Mouse (Mus musculus) E14TG2a.4 (cell line): Measurements from ENCODE around the gene Ergic1.

ENCODE experiments used
- H3K27me3 ChIP-seq: 2 replicates; pipeline ENCODE4 v1.6.1; 2014; ENCODE audit warnings: low read length, control low read depth; ENCODE audit not compliant: insufficient read depth
- H3K36me3 ChIP-seq: 2 replicates; pipeline ENCODE4 v1.6.1; 2014; ENCODE audit warnings: low read length, control low read depth; ENCODE audit not compliant: insufficient read depth
- H3K4me1 ChIP-seq: replicated peaks from 2 replicates; pipeline ENCODE4 v1.6.1; 2014; ENCODE audit warnings: low read depth, low read length, control low read depth
- H3K4me3 ChIP-seq: replicated peaks from 2 replicates; pipeline ENCODE4 v1.5.1; 2014; ENCODE audit warnings: mild to moderate bottlenecking, low read length
- H3K9me3 ChIP-seq: 2 replicates; pipeline ENCODE4 v1.6.1; 2014; ENCODE audit warnings: low read length, control low read depth
- CTCF ChIP-seq: conservative IDR thresholded peaks from 2 replicates; pipeline ENCODE4 v1.5.1; 2014; ENCODE audit warnings: low read length
- NANOG ChIP-seq: IDR thresholded peaks from 2 replicates; pipeline ENCODE4 v1.6.1; 2014; ENCODE audit warnings: borderline replicate concordance, low read length, mixed read lengths
- POU5F1 ChIP-seq: IDR thresholded peaks from 2 replicates; pipeline ENCODE4 v1.6.1; 2014; ENCODE audit warnings: low read length, borderline replicate concordance

Gene Ergic1

DNA sequence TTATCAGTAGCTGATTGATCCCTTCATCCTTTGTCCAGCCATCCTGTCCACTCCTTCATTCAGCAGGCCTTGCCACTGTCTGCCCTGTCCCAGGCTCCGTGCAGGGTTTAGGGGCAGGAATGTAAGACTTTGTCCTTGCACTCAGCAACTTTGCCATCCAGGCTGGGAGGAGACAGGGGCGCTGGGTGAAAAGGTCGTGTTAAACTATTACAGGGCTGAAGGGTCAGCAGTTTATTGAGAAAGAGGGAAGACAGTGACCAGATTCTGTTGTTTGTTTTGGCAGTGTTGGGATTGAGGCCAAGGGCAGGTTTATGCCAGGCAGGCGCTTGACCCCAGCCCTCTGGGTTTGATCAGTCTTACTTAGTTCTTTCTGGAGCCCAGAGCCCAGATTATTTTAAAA, 76.6 kb downstream of the Ergic1 start:
- H3K36me3 ChIP-seq = peaks cover 95% of the 10 kb centered on the region
- H3K4me1 ChIP-seq = peaks cover 8% of the 10 kb centered on the region
- no peaks in the 10 kb centered on the region for H3K27me3 ChIP-seq
- H3K9me3 ChIP-seq = no peaks in the 10 kb centered on the region
- no peak for TF ChIP-seq CTCF
- TF ChIP-seq NANOG = no peak
- H3K4me3 ChIP-seq = no peak overlapping the region

GRCm38 (mm10) chr17:26638655-26639054, 77.4 kb downstream of the Ergic1 start:
- Histone ChIP-seq H3K4me1 (peaks cover 3% of the 10 kb centered on the region; the same call in 1 of the 2 replicates), H3K4me3 (no peak overlapping the region), H3K9me3 (no peaks in the 10 kb centered on the region), H3K27me3 (no peaks in the 10 kb centered on the region), H3K36me3 (peaks cover 97% of the 10 kb centered on the region)
- TF ChIP-seq CTCF (peak; percentile 93), NANOG (no peak), POU5F1 (no peak)

DNA sequence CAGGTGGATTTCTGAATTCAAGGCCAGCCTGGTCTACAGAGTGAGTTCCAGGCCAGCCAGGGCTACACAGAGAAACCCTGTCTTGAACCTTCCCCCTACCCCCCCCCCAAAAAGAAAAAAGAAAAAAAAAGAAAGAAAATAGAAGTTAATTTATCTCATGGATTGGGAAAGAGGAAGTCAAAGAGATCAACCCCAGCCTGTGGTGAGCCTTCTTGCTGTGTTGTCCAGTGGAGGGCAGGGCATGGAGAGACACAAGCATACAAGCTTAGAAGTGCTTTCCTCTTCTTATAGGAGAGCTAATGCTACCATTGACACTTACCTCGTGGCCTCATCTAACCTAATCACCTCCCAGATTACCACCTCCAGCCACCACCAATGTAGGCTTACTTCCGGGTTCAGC, 78.5 kb downstream of the Ergic1 start:
- Histone ChIP-seq H3K9me3 (no peaks in the 10 kb centered on the region), H3K4me1 (peaks cover 15% of the 10 kb centered on the region), H3K27me3 (no peaks in the 10 kb centered on the region), H3K36me3 (peaks cover 97% of the 10 kb centered on the region), H3K4me3 (no peak overlapping the region)
- TF ChIP-seq NANOG = no peak

GRCm38 (mm10) chr17:26640286-26640740, 79.0 kb downstream of the Ergic1 start:
- TF ChIP-seq NANOG = no peak
- H3K4me1 ChIP-seq = peaks cover 20% of the 10 kb centered on the region
- no peaks in the 10 kb centered on the region for H3K9me3 ChIP-seq
- no peaks in the 10 kb centered on the region for H3K27me3 ChIP-seq
- no peak overlapping the region for H3K4me3 ChIP-seq
- peaks cover 97% of the 10 kb centered on the region for H3K36me3 ChIP-seq

- H3K4me1 ChIP-seq = peaks cover 45% of the 10 kb centered on the region
- H3K36me3 ChIP-seq = peaks cover 100% of the 10 kb centered on the region
- no peaks in the 10 kb centered on the region for H3K9me3 ChIP-seq
- H3K4me3 ChIP-seq = no peak overlapping the region
- no peaks in the 10 kb centered on the region for H3K27me3 ChIP-seq
- no peak for TF ChIP-seq POU5F1
- no peak for TF ChIP-seq NANOG
- no peak for TF ChIP-seq CTCF
Measured at GRCm38 (mm10) chr17:26643456-26643855, 82.2 kb downstream of the Ergic1 start.

GRCm38 (mm10) chr17:26643993-26644392, 82.7 kb downstream of the Ergic1 start:
- no peaks in the 10 kb centered on the region for H3K27me3 ChIP-seq
- TF ChIP-seq NANOG (no peak), POU5F1 (no peak), CTCF (no peak)
- no peak overlapping the region for H3K4me3 ChIP-seq
- peaks cover 49% of the 10 kb centered on the region for H3K4me1 ChIP-seq
- H3K9me3 ChIP-seq = no peaks in the 10 kb centered on the region
- H3K36me3 ChIP-seq = peaks cover 100% of the 10 kb centered on the region

- no peaks in the 10 kb centered on the region for H3K9me3 ChIP-seq
- H3K27me3 ChIP-seq = no peaks in the 10 kb centered on the region
- H3K4me1 ChIP-seq = peaks cover 49% of the 10 kb centered on the region
- peaks cover 99% of the 10 kb centered on the region for H3K36me3 ChIP-seq
- no peak for TF ChIP-seq NANOG
- TF ChIP-seq POU5F1 = no peak
- no peak for TF ChIP-seq CTCF
- no peak overlapping the region for H3K4me3 ChIP-seq
Measured at GRCm38 (mm10) chr17:26644509-26645410, 83.5 kb downstream of the Ergic1 start.

DNA sequence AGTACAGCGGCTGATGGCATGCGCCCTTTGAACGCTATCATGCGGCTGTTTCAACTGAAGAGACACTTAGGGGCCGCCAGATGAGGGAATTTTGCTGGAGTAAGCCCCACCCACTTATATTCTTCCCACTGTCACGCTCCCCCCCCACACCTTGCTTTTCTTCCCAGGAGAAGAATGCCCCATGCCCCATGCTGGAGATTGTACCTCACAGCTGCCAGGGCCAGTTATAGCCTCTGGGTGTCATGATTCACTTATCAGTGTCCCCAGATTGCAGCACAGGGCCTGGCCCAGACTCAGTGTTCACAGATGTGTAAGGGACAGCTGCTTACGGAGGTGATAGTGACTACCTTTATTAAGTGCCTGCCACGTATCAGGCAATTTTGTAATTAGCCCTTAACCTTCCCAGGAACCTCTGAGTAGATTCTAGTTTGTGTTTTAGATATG, 84.1 kb downstream of the Ergic1 start:
- H3K36me3 ChIP-seq = peaks cover 98% of the 10 kb centered on the region
- no peaks in the 10 kb centered on the region for H3K9me3 ChIP-seq
- H3K4me3 ChIP-seq = no peak overlapping the region
- TF ChIP-seq NANOG (no peak), CTCF (no peak), POU5F1 (no peak)
- peaks cover 49% of the 10 kb centered on the region for H3K4me1 ChIP-seq
- H3K27me3 ChIP-seq = no peaks in the 10 kb centered on the region

- no peaks in the 10 kb centered on the region for H3K9me3 ChIP-seq
- H3K27me3 ChIP-seq = no peaks in the 10 kb centered on the region
- no peak for TF ChIP-seq CTCF
- TF ChIP-seq NANOG = no peak
- no peak for TF ChIP-seq POU5F1
- H3K4me3 ChIP-seq = no peak overlapping the region
- peaks cover 49% of the 10 kb centered on the region for H3K4me1 ChIP-seq
- H3K36me3 ChIP-seq = peaks cover 88% of the 10 kb centered on the region
Measured at GRCm38 (mm10) chr17:26647283-26647682, 86.0 kb downstream of the Ergic1 start.
